Mouse (Mus musculus) cerebellum, adult 9-10 months (tissue): Measurements from ENCODE around the gene Sh3bp4.

Experiments used
- DNase-seq: peaks from one replicate; pipeline ENCODE4 v3.0.0; 2022

Sh3bp4 gene

GRCm38 (mm10) chr1:89131018-89131540 lies 60.9 kb downstream of the Sh3bp4 start:
- DNase-seq: no peak

GRCm38 (mm10) chr1:89131707-89132106 lies 61.5 kb downstream of the Sh3bp4 start:
- peak; percentile 27 for DNase-seq

DNA sequence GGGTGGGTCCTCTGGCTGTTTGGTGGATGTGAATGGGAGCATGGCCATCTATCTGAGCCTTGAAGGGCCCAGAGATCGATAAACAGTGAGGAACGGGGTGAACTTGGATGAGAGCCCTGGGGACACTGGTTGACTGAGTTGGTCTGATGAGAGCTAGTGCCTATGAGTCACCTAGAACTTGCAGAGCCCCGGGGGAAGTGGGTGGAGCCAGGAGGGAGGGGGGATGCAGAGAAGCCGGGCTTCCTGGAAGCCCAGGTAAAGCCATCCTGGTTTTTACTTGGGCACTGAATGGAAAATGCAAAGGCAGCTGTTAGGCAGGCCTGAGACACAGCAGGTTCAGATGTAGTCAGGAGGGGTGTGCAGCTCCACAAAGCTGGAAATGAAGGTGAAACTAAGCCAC lies 63.1 kb downstream of the Sh3bp4 start:
- DNase-seq: no peak

- no peak for DNase-seq
Observed at GRCm38 (mm10) chr1:89133717-89134116, 63.5 kb downstream of the Sh3bp4 start.

DNA sequence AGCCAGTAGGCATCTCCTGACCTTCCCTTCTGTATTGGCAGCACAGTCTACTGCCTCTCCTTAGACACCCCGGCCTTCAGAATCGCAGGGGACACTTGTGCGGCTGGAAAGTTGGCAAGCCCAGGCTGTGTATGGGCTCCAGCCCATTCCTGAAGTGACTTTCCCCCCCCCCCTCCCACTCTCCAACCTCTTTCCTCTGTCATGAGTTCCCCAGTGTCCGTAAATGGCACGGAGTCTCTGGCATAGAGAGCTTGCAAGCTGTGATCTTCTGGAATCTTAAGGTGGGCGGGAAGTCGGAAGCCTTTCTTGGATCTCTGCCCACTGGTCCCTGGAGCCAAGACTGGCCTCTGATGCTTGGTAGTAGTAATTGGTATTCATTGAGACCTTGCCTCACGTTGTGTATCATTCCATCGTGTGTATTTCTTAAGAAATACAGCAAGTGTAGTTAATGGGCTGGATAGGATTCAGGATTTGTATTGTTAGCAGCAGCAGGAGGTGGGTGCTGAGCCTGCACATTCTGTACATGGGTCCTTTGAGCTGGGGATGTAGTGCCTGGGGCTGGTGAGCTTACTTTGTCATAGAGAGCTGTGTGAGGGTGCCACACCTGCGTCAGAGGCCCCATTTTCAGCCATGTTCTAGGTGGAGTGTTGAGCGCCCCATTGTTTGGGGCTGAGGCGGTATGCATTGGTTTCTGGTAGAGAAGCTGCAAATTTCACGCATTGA lies 66.0 kb downstream of the Sh3bp4 start:
- peak; percentile 18 for DNase-seq

DNA sequence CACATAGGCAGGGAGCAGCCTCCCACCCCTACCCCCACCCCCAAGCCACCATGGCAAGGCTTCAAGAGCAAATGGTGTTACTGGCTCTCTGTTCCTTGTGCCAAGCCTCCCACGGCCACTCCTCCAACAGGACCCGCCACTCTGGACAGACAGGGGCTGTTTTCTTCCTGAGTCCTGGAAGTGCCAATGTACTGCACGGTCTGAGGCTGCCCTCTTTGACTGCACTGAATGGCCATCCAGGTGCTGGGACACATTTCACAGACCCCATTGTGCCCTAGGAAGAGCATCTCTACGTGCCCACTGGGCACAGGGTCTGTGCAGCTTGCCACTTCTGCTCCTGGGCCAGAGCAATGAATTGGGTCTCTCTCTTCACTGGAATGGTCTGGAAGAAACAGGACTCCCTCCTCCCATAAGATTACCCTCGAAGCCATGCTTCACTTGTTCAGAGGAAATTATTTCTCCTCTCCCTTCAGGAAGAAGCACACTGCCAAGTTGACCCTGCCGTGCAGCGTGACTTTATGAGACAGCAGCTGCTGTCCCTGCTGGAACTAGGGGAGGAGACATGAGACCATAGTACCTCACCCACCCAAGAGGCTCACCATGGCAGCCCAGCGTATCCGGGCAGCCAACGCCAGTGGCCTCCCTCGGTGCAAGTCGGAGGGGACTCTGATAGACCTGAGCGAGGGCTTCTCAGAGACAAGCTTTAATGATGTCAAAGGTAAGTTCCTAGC lies 67.0 kb downstream of the Sh3bp4 start:
- DNase-seq: no peak

DNA sequence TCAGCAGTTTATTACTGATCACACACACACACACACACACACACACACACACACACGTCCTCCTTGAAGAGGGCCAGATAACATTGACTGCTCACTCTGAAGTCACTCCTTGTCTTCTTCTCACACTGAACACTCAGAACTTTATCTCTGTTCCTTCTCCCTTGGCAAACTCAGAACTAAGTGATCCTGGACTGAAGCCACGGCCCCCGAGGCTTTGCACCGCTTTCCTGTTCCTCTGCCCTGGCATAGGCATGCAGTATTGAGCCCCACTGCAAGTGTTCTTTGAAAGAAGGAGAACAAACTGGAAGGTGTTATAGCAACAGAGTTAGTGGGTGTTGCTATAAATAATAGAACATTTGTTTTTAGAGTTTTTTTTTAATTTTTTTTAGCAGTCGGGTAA lies 68.1 kb downstream of the Sh3bp4 start:
- no peak for DNase-seq

DNA sequence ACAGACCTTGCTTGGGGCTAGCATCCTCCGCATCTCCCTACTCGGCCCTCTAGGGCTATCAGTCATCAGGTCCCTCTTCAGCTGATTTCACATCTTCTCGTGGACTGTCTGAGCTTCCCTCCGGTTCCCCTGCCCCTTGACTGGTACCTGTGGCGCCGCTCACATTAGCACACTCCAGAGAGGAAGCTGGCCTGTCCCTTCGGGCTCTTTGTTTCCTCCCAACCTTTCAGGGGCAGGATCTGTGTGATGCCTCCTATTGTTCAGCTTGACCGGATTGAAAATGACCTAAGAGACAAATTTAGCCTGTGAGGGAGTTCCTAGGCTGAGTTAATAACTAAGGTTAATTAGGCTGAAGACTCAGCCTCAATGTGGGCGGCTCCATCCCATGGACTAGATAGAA lies 69.9 kb downstream of the Sh3bp4 start:
- no peak for DNase-seq

- no peak for DNase-seq
Observed at GRCm38 (mm10) chr1:89151071-89151470, 80.9 kb downstream of the Sh3bp4 start.

- DNase-seq: no peak
Observed at GRCm38 (mm10) chr1:89152576-89152975, 82.4 kb downstream of the Sh3bp4 start.

DNA sequence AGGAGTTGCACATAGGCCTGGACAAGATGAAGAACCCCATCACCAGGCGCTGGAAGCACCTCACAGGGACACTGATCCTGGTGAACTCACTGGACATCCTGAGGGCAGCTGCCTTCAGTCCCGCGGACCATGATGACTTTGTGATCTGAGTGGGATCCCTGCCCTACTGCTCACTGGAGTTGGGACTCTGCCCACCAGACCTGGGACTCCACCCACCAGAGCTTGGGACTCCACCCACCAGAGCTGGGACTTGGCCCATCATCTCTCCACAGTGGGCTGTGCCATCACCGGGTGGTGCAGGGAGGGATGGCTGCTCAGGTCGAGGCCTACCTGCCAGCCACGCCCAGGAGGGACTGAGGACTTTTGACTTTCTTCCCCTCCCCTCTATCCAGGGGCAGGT lies 83.0 kb downstream of the Sh3bp4 start:
- DNase-seq: no peak

- no peak for DNase-seq
Observed at GRCm38 (mm10) chr1:89163483-89163882, 93.3 kb downstream of the Sh3bp4 start.

GRCm38 (mm10) chr1:89164281-89164680 lies 94.1 kb downstream of the Sh3bp4 start:
- no peak for DNase-seq

GRCm38 (mm10) chr1:89164685-89165084 lies 94.5 kb downstream of the Sh3bp4 start:
- DNase-seq: no peak

- DNase-seq: no peak
Observed at GRCm38 (mm10) chr1:89166814-89167249, 96.6 kb downstream of the Sh3bp4 start.

- DNase-seq: no peak
Observed at GRCm38 (mm10) chr1:89171275-89171767, 101.1 kb downstream of the Sh3bp4 start.

GRCm38 (mm10) chr1:89174621-89175020 lies 104.4 kb downstream of the Sh3bp4 start:
- no peak for DNase-seq

DNA sequence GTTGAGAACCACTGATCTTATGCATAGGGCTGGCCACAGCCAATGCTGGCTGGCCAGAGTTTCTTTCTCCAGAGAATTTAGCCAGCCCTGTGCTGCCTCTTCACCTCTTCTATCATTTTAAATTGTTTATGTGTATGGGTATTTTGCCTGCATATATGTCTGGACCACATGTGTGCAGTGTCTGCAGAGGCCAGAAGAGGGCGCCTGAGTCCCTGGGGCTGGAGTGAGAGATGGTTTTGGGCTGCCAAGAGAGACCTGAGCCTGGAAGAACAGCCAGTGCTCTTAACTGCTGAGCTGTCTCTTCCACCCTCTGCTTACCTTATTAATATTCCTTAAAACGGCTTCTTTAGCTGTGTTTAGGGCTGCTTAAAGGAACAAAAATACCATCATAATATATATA lies 105.1 kb downstream of the Sh3bp4 start:
- no peak for DNase-seq

DNA sequence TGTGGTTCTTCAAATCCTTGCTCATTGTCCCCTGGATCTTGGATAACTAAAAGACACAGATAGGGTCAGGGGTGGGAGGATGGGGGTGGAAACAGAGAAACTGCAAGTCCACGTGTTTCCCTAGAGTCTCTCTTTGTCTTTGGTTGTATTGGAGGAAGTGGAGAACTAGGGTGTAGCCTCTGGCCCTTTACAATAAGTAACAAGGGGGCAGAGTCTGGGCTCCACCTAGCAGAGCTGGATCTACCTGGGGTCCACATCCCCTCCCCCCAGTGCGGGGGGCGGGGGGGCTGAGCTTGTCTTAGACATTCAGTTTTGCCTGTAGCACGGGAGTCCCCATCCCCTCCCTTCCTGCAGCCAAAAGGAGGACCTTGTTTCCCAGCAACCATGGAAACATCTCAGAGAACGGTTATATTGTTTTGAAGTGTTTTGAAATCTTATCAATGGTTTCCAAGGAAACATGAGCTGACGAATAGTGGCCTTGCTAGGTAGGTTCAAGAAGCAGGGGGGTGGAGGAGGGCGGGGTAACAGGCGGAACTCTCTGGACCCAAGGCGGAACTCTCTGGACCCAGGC lies 113.1 kb downstream of the Sh3bp4 start:
- DNase-seq: no peak

- DNase-seq: peak; percentile 85
Observed at GRCm38 (mm10) chr1:89184111-89184785, 114.0 kb downstream of the Sh3bp4 start.

DNA sequence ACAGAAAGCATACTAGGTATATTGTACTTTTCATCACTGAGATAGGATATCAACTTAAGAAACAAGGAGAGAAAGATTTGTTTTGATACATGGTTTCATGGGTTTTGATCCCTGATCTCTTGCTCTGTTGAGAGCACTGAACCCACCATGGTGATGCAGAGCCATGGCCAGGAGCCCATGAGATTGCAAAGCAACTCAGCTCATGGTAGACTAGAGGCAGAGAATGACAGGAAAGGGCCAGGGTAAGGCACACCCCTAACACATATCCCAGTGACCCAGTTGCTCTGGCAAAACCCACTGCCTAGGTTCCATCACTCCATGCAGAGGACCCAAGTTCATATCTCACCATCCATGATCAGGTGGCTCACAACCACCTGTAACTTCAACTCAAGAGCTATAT lies 114.6 kb downstream of the Sh3bp4 start:
- no peak for DNase-seq

DNA sequence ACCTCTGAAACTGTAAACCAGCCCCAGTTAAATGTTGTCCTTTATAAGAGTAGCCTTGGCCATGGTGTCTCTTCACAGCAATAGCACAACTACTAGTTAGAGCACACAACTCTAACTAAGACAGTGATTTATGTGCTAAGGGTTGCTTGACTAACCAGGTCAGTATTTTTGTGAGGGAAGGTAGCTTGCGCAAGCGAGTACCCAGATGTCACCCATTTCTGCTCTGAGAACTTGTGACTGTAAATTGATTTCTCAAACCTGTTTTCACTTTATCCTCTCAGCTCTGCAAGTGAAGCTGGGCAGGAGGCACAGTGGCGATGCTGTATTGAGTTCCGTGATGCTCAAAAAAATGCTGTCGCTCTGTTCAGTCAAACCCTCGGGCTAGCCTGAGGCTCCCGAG lies 117.2 kb downstream of the Sh3bp4 start:
- DNase-seq: no peak

- DNase-seq: no peak
Observed at GRCm38 (mm10) chr1:89188091-89188490, 117.9 kb downstream of the Sh3bp4 start.
